Mouse (Mus musculus) heart, adult 2 months (tissue): ENCODE data around the gene Prdx1.

Experiments
- CTCF ChIP-seq: fragments of 200-600 bp; IDR thresholded peaks from 2 replicates; pipeline ENCODE4 v1.8.1; 2022; ENCODE audit warnings: antibody characterized with exemption, mild to moderate bottlenecking, moderate library complexity
- EP300 ChIP-seq: fragments of 200-500 bp; IDR thresholded peaks from 2 replicates; pipeline ENCODE4 v1.6.1; 2011; ENCODE audit warnings: low read depth, low read length, control low read depth; ENCODE audit not compliant: insufficient read depth
- POLR2A ChIP-seq: fragments of 200-500 bp; IDR thresholded peaks from 2 replicates; pipeline ENCODE4 v1.6.1; 2011; ENCODE audit warnings: mild to moderate bottlenecking, low read depth, low read length, control low read depth; ENCODE audit not compliant: insufficient read depth

DNA sequence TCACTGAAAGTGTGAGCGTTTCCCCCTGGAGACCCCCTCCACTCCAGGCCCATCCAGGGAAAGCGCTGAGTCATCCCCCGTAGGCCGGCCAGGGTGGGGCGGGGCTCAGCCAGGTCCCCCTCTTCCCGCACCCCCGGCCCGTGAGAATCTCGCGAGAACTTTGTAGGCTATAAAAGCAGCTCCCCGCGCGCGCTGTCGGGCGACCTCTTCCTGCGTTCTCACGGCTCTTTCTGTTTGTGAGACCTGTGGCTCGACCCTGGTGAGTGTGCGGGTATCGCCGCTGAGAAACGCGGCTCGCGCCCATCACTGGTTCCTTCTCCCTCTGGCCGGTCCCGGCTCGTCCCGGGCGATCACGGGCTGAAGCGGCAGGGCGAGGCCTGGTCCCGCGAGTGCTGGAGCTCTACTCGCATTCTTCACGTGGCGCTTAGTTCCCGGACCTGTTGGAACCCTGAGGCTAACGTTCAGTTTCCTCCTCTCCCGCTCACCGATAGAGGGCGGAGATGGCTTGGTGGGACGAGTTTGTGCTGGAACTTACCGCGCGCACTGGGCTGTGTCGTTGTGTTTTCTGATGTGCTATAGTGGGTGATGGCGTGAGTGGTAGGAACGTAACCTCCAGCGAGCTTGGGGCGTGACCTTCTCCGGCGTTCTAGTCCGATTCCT lies at the start of gene Prdx1:
- TF ChIP-seq POLR2A (peak; percentile 99), CTCF (peak; percentile 85), EP300 (peak; percentile 40)
